Mouse (Mus musculus): ENCODE measurements around the gene Gm6993. TPM values are rescaled to one million over a fixed set of nuclear protein-coding genes. Genes with fewer than 3 reads are reported as not detected.
A peak's percentile ranks its signal among the peaks of the same experiment; 100 is the strongest.

Gene Gm6993
- polyA plus RNA-seq, 1 experiment from 2014 or later = not detected

DNA sequence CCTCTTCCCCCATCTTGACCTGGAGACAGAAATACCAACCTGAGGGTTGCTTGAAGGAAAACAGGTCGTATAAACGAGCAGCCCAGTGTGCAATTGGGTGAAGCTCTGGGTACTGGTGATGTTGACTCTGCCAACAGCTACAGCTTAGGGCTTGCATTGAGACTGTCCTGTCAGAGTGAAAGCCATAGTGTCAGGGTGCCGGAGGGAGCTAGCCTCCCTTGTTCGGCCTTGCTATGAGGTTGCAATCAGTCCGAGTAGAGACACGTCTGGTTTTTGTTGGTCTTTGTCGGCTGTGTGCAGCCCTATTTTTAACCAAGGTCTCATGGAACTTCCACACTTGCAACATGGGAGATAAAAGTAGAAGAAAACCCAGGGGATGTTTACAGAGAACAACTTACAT, 39.7 kb downstream of the Gm6993 start:
- Histone ChIP-seq H3K27me3 (ENCODE audit: insufficient read depth, low read length) (no peaks in the 10 kb centered on the region), H3K27ac (ENCODE audit: low read depth) (no peak overlapping the region), H3K4me3 (ENCODE audit: low read depth, low read length) (no peak overlapping the region), H3K4me2 (ENCODE audit: low read depth, low read length) (no peak overlapping the region), H3K36me3 (replicated peaks; ENCODE audit: insufficient read depth, low read length) (no peaks in the 10 kb centered on the region), H3K4me1 (ENCODE audit: insufficient read depth) (peaks cover 3% of the 10 kb centered on the region; the same call in 1 of the 2 replicates), H3K9me3 (ENCODE audit: low read length) (no peaks in the 10 kb centered on the region), H3K9ac (replicated peaks) (no peak overlapping the region)
- 75% methylated on average over 7 of the region's 7 CpGs for WGBS (ENCODE audit: insufficient replicate concordance)
- TF ChIP-seq CTCF (IDR thresholded peaks at IDR 0.05; ENCODE audit: low read depth) (no peak), EP300 (IDR thresholded peaks at IDR 0.05; ENCODE audit: low read depth) (no peak)
- ATAC-seq (no peak), DNase-seq (peak; percentile 7)

DNA sequence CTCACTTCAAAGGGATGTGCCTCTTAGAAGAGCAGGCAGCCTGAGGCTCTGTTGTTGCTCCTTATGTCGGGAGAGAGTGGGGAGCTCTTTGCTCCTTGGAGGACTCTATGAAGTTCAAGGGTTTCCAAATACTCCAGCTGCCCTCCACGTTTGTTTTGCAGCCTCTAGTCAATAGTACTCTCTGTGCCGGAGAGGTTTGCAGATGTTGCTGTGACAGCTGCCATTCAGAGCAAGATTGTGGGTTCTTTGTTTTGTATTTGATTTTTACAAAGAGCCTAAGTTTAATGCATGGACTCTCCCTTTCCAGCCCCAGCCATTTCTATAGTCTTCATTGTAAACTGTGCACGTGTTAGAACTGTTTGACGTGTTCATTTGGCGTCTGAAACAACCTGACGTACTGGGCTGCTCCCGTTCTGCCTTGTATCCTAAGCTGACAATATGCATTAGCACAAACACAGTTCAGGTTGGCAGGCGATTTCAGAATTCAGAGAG, 40.6 kb downstream of the Gm6993 start:
- H3K4me1 ChIP-seq (ENCODE audit: insufficient read depth) = peaks cover 3% of the 10 kb centered on the region; the same call in 1 of the 2 replicates
- H3K27ac ChIP-seq (ENCODE audit: low read depth) = no peak overlapping the region
- no peak overlapping the region for H3K9ac ChIP-seq (replicated peaks)
- H3K4me3 ChIP-seq (ENCODE audit: low read depth, low read length) = no peak overlapping the region
- DNase-seq (no peak), ATAC-seq (no peak)
- H3K9me3 ChIP-seq (ENCODE audit: low read length) = no peaks in the 10 kb centered on the region
- H3K27me3 ChIP-seq (ENCODE audit: insufficient read depth, low read length) = no peaks in the 10 kb centered on the region
- H3K36me3 ChIP-seq (replicated peaks; ENCODE audit: insufficient read depth, low read length) = no peaks in the 10 kb centered on the region
- no peak overlapping the region for H3K4me2 ChIP-seq (ENCODE audit: low read depth, low read length)
- TF ChIP-seq CTCF (IDR thresholded peaks at IDR 0.05; ENCODE audit: low read depth) (no peak), EP300 (IDR thresholded peaks at IDR 0.05; ENCODE audit: low read depth) (no peak)
- WGBS (ENCODE audit: insufficient replicate concordance) = 69% methylated on average over 9 of the region's 9 CpGs

DNA sequence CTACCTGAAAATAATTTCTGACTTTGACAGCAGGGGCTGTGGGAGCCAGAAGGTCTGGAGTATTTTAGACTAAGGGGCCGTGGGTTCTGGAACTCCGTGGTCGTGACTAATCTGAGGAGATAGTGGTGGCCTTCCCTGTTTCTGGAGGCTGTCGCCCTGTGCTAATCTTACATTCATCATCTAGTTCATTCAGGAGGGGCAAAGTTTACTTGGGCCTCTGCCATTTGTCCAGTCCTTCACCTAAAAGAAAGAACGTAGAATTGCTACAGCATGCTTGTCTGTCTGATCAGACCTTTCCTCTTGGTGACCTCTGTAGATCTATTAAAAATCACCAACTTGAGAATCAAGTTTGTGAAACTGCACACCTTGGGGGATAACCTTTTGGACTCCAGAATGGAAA, 41.7 kb downstream of the Gm6993 start:
- Histone ChIP-seq H3K4me1 (ENCODE audit: insufficient read depth) (peaks cover 3% of the 10 kb centered on the region; the same call in 1 of the 2 replicates), H3K36me3 (replicated peaks; ENCODE audit: insufficient read depth, low read length) (no peaks in the 10 kb centered on the region), H3K4me2 (ENCODE audit: low read depth, low read length) (no peak overlapping the region), H3K4me3 (ENCODE audit: low read depth, low read length) (no peak overlapping the region), H3K27ac (ENCODE audit: low read depth) (no peak overlapping the region), H3K27me3 (ENCODE audit: insufficient read depth, low read length) (no peaks in the 10 kb centered on the region), H3K9ac (replicated peaks) (no peak overlapping the region), H3K9me3 (ENCODE audit: low read length) (no peaks in the 10 kb centered on the region)
- no peak for ATAC-seq
- no peak for DNase-seq
- TF ChIP-seq CTCF (IDR thresholded peaks at IDR 0.05; ENCODE audit: low read depth) (no peak), EP300 (IDR thresholded peaks at IDR 0.05; ENCODE audit: low read depth) (no peak)
- 58% methylated on average over 5 of the region's 5 CpGs for WGBS (ENCODE audit: insufficient replicate concordance)

DNA sequence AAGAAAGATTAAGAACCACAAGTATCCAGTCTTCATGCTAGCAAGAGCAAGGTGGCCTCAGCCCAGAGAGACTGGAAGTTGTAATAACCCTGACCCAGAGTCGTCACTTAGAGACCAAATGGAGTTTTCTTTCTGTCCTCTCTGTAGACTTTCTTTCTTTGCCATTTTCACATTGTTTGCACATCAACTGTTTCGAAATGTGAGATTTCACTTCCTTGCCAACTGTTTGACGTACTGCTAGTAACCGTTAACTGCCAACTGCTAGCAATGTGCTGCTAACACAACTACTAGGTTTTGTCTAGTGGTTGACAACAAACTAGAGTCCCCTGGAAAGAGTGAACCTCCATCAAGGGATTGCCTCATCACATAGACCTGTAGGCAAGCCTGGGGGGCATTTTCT, 42.6 kb downstream of the Gm6993 start:
- Histone ChIP-seq H3K4me2 (ENCODE audit: low read depth, low read length) (0 out of 2 replicates have a peak overlapping the region, but pooled peaks have one; percentile 22), H3K27ac (ENCODE audit: low read depth) (peak overlapping the region; percentile 37), H3K4me1 (ENCODE audit: insufficient read depth) (peaks cover 3% of the 10 kb centered on the region; the same call in 1 of the 2 replicates), H3K36me3 (replicated peaks; ENCODE audit: insufficient read depth, low read length) (no peaks in the 10 kb centered on the region), H3K27me3 (ENCODE audit: insufficient read depth, low read length) (no peaks in the 10 kb centered on the region), H3K4me3 (ENCODE audit: low read depth, low read length) (no peak overlapping the region), H3K9me3 (ENCODE audit: low read length) (no peaks in the 10 kb centered on the region), H3K9ac (replicated peaks) (no peak overlapping the region)
- no peak for TF ChIP-seq EP300 (IDR thresholded peaks at IDR 0.05; ENCODE audit: low read depth)
- TF ChIP-seq CTCF (IDR thresholded peaks at IDR 0.05; ENCODE audit: low read depth) = no peak
- peak; percentile 75 for ATAC-seq
- WGBS (ENCODE audit: insufficient replicate concordance) = 53% methylated on average over 4 of the region's 4 CpGs
- no peak for DNase-seq

DNA sequence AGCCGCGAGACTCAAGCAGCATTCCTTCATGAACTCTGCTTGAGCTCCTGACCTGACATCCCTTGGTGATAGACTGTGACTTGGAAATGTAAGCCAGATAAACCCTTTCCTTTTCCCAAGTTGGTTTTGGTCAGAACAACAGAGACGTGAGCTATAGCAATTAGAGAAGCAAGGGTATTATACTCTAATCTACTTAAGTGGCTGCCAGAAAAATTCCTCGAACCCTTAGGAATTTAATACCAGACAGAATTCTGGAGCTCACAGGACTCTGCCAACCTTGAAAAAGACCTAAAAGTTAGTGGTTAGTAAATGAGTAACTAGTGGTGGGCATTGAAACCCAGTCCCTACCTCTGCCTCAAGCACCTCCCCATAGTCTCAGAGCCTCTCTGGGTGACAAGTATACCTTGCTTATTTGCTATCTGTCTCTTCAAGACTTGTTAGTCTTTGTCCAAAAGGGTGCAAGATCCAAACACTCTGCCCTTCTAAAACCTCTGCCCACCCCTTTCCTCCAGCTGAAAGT, 43.1 kb downstream of the Gm6993 start:
- ATAC-seq (no peak), DNase-seq (no peak)
- no peak overlapping the region; the same call in 1 of the 2 replicates for H3K27ac ChIP-seq (ENCODE audit: low read depth)
- H3K36me3 ChIP-seq (replicated peaks; ENCODE audit: insufficient read depth, low read length) = no peaks in the 10 kb centered on the region
- H3K9ac ChIP-seq (replicated peaks) = no peak overlapping the region
- no peaks in the 10 kb centered on the region for H3K27me3 ChIP-seq (ENCODE audit: insufficient read depth, low read length)
- H3K4me3 ChIP-seq (ENCODE audit: low read depth, low read length) = no peak overlapping the region
- H3K4me1 ChIP-seq (ENCODE audit: insufficient read depth) = peaks cover 3% of the 10 kb centered on the region; the same call in 1 of the 2 replicates
- H3K4me2 ChIP-seq (ENCODE audit: low read depth, low read length) = 0 out of 2 replicates have a peak overlapping the region, but pooled peaks have one; percentile 22
- TF ChIP-seq EP300 (IDR thresholded peaks at IDR 0.05; ENCODE audit: low read depth) = no peak
- TF ChIP-seq CTCF (IDR thresholded peaks at IDR 0.05; ENCODE audit: low read depth) = no peak
- WGBS (ENCODE audit: insufficient replicate concordance) = 73% methylated on average over 4 of the region's 4 CpGs
- H3K9me3 ChIP-seq (ENCODE audit: low read length) = no peaks in the 10 kb centered on the region

DNA sequence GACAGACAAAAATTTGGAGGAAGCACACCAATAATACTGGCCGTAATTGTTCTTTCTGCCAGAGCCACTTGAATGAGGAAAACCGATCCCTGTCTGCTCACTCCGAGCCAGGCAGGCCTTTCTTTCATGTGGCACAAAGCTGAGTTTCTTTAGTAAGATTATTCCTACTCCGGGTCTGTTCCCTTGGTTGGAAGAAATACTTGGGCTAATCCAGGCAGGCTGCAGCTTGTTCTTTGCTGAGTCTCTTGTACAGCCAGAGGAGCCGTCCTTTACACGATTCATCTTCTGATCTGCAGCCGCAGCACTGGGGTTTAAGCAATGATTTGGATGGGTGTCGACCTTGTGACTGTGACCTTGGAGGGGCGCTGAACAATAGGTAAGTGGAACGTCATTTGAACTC, 48.5 kb downstream of the Gm6993 start:
- TF ChIP-seq EP300 (IDR thresholded peaks at IDR 0.05; ENCODE audit: low read depth) = no peak
- no peak for TF ChIP-seq CTCF (IDR thresholded peaks at IDR 0.05; ENCODE audit: low read depth)
- H3K27me3 ChIP-seq (ENCODE audit: insufficient read depth, low read length) = no peaks in the 10 kb centered on the region
- DNase-seq (no peak), ATAC-seq (no peak)
- H3K4me3 ChIP-seq (ENCODE audit: low read depth, low read length) = no peak overlapping the region
- no peaks in the 10 kb centered on the region for H3K36me3 ChIP-seq (replicated peaks; ENCODE audit: insufficient read depth, low read length)
- H3K4me2 ChIP-seq (ENCODE audit: low read depth, low read length) = no peak overlapping the region
- peaks cover 4% of the 10 kb centered on the region; the same call in 1 of the 2 replicates for H3K4me1 ChIP-seq (ENCODE audit: insufficient read depth)
- 84% methylated on average over 10 of the region's 10 CpGs for WGBS (ENCODE audit: insufficient replicate concordance)
- H3K9ac ChIP-seq (replicated peaks) = no peak overlapping the region
- no peak overlapping the region for H3K27ac ChIP-seq (ENCODE audit: low read depth)
- H3K9me3 ChIP-seq (ENCODE audit: low read length) = no peaks in the 10 kb centered on the region

Other genes starting within 250 kb of the Gm6993 start
- 6.9 and 7.2 TPM in 2 replicates for gene Fam110c, start 166.9 kb upstream of the Gm6993 start, polyA plus RNA-seq (2015; fragmentation: Nextera tagmentation; extraction: Ambion mirVana)
- 3.1 and 3.3 TPM in 2 replicates for gene Lamb1, start 24.5 kb downstream of the Gm6993 start, polyA plus RNA-seq (2015; fragmentation: Nextera tagmentation; extraction: Ambion mirVana)
- 87.6 and 95.6 TPM in 2 replicates for gene Dld, start 110.7 kb downstream of the Gm6993 start, polyA plus RNA-seq (2015; fragmentation: Nextera tagmentation; extraction: Ambion mirVana)
- gene Slc26a3, start 150.1 kb downstream of the Gm6993 start, polyA plus RNA-seq (2015; fragmentation: Nextera tagmentation; extraction: Ambion mirVana) = 0.07 and 0.09 TPM in 2 replicates

All from liver, postnatal 0 days (tissue).